Mouse (Mus musculus) neutrophil, adult 5-6 weeks (primary cell): ENCODE data around the gene Sema4g. TPM values are rescaled to one million over a fixed set of nuclear protein-coding genes. Genes with fewer than 3 reads are reported as not detected.

Experiments used
- ATAC-seq: fragments of 151-379, 151-347 bp; 2 replicates; pipeline ENCODE4 v1.8.0; 2017; ENCODE audit warnings: mild to moderate bottlenecking, moderate TSS enrichment; ENCODE audit not compliant: insufficient number of reproducible peaks, poor library complexity, low FRiP score, severe bottlenecking; ENCODE audit errors: extremely low read depth
- total RNA-seq: library from RNA; stranded (forward); fragments of 200-1000 nt; gene quantifications from 2 replicates; pipeline ENCODE4 v1.2.3, GENCODE M21; 2017

The Sema4g gene
- total RNA-seq, 1 experiment from 2014 or later = not detected

GRCm38 (mm10) chr19:44999647-45000046 lies 10.7 kb downstream of the Sema4g start:
- ATAC-seq = no peak

DNA sequence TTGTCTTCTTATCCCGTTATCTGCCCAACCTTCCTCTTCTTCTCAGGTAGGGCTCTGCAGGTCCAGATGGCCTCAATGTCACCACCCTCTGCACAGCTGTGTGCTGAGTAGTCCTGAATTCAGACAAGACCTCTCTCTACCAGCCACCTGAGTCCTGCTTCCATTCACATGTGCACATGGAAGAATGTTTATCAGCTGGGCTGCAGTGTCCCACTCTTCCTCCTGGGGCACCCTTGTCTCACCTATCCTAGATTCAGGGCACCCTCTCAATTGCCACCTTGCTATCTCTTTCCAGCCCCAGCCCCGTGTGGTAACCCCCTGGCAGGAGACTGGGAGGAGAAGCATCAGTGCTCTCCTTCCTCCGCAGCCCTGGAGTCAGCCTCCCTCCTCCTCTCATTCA lies 13.4 kb downstream of the Sema4g start:
- no peak for ATAC-seq

DNA sequence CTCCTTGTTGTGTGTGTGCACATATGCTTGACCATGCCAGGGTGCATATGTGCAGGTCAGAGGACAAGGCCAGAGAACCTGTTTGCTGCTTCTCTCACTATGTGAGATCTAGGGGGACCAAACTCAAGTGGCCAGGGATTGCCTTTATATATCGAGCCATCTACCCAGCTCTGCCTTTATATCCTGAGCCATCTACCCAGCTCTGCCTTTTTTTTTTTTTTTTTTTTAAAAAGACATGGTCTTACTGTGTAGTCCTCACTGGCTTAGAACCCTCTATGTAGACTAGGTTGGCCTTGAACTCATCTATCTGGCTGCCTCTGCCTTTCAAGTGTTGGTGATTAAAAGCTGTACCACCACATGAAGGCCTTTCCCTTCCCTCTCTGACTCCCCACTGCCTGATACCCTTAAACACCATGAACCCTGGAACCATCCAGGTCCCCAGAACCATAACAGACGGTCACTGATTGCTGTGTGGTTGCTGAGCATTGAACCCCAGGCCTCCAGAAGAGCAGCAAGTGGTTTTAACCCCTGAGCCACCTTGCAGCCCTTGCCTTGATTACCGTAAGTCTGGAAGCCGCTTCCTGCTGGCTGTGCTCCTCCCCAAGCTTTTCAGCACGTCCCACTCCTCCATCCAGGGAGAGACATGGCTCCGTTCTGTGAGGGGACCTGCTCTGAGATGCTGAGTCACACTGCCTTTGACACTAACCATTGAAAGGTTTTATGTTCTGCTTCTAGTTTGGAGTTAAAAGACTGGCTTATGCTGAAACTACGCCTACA lies 15.0 kb downstream of the Sema4g start:
- ATAC-seq = no peak

DNA sequence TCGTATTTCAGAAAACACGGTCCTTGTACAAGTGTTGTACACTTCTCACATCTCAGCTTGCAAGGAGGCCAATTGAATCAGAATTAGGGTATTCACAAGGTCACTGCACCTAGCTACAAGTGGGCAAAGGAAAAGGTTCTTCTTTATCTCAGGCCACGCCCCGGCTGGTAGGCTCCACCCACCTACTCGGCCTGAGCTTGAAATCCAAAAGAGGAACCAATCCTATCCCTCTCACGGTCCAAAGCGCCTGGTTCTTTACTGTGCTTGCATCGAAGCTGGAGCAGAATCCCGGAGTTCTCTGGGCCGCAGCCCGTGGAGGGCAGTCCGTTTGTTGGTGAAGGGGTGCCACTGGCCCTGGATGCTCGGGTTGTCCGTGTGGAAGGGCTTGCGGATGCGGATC lies 16.5 kb downstream of the Sema4g start, which contains the start of gene Twnk:
Gene Twnk (plus strand): TSS at position 220 of the 400 bp plus-strand sequence.
- peak; percentile 71 for ATAC-seq

GRCm38 (mm10) chr19:45005957-45006712 lies 17.2 kb downstream of the Sema4g start, which contains the start of gene Mrpl43:
Gene Mrpl43 (minus strand): TSS chr19:45006442.
- peak; percentile 87 for ATAC-seq

DNA sequence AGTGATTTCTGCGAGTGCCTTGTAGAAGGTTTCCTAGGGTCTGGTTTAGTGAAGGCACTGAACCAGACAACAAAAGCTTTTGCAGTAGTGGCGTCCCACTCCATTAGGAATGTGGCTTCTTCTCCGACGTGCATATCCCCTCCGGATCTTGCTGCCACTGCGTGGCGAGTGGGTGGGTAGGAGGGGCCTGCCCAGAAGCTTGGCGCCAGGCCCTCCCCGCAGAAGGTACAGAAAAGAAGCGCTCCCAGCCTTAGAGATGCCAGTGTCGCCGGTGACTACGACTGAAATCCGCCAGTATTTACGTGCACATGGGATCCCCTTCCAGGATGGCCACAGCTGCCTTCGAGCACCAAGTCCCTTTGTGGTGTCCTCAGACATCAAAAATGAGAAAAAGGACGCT lies 18.1 kb downstream of the Sema4g start:
- no peak for ATAC-seq

- ATAC-seq = no peak
Measured at GRCm38 (mm10) chr19:45007425-45008191, 18.7 kb downstream of the Sema4g start.

GRCm38 (mm10) chr19:45010646-45011045 lies 21.7 kb downstream of the Sema4g start:
- ATAC-seq = no peak

DNA sequence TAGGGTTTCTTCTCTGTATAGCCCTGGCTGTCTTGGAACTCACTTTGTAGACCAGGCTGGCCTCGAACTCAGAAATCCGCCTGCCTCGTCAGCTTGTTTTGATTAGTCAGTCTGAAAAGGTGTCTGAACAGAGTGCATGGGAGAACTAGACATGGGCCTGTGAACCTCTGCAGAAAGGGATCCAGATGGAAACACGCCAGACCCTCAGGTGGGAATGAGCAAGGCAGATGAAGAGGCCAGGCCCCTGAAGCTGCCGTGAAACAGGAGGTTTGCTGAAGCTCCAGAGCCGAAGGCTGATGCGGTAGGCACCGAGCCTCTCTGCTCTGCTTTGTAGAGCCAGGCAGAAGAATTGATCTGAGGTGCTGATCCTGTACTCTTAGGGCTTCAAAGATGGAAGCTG lies 23.3 kb downstream of the Sema4g start:
- no peak for ATAC-seq

GRCm38 (mm10) chr19:45012636-45013035 lies 23.7 kb downstream of the Sema4g start:
- no peak for ATAC-seq

GRCm38 (mm10) chr19:45013581-45014225 lies 24.8 kb downstream of the Sema4g start:
- no peak for ATAC-seq

DNA sequence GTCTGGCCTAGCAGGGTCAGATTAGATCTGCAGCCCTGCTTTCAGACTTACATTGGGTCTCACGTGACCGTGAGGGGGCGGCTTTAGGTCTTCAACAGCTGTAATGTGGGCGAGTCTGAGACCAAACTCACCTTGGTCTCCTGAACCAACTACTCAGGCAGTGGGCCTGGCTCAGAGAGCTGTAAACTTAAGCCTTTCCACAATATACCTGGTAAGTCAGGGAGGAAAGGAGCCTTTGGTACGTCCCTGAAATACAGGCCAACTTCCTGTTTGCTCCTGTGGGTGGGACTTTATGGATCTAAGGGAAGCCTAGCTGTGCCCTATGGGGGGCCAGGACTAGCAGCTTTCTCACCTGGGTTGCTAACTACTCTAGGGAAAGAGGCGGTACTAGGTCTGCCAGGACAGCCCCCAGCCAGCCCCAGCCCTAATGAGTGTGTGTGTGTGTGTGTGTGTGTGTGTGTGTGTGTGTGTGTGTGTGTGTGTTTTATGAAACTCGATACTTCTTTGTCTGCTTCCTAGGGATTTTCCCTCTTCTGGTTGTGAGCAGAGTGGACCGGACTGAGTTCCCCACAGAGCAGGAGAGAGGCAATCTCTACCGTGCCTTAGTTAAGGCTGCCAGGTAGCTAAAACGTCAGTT lies 25.6 kb downstream of the Sema4g start, which contains the start of gene Lzts2:
Gene Lzts2 (plus strand): TSS at position 80 of the 637 bp plus-strand sequence.
- no peak for ATAC-seq

DNA sequence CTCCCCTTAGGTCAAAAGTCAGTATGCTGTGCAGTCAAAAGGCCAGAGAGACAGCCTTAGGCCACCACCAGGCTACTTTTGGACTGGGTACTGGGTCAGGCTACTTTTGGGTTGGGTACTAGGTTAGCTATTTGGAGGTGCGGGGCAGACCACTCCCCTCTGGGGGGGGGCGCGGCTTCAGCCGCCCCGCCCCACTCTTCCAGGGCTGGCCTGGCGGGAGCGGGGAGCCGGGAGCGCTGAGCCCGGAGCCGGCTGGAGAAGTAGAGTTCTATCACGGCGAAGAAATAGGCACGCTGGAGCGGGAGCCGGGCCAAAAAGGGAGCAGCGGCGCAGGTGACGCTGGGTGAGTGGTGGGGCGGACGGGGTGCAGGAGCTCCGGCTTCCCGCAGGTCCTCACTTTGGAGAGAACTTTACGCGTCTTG lies 26.1 kb downstream of the Sema4g start:
- ATAC-seq = no peak

DNA sequence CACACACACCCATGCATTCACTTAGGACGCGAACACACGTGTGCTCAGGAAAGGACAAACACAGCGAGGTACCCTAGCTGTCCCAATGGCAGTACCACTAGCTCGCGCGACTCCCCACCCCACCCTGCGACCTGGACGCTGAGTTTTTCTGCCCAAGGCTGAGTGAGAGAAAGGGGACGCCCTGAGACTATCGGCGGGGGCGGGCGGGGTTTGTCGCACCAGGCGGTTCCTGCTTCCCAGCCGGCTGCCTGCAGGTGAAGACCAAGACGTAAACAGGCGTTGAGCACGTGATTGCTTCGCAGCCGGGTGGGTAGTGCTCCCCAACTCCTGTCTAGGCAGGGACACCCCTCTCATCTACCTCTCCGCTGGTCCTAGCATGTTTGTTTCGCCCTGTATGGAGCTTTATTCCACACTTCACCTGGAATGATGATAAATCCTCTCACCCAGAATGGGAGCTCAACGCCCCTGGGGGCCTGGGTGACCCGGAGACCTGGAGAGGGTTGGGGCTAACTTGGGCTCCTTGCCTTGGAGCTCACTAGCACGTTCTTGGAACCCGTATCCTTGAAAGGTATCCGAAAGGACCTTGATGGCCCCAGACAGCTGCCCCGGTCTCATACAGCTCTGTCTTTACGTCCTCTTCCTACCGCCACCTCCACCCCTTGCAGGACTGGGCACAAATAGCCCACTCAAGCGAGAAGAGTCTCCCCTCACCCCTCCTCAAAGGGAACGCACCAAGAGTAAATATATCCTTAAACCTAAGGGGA lies 26.8 kb downstream of the Sema4g start:
- ATAC-seq = peak; percentile 49; the same call in 1 of the 2 replicates

GRCm38 (mm10) chr19:45016341-45017215 lies 27.7 kb downstream of the Sema4g start:
- ATAC-seq = no peak

GRCm38 (mm10) chr19:45017216-45017771 lies 28.4 kb downstream of the Sema4g start:
- ATAC-seq = no peak
